Mouse (Mus musculus): ENCODE measurements around the gene Dhrs3.

Dhrs3 gene

GRCm38 (mm10) chr4:144939847-144940411 is 47.3 kb downstream of the Dhrs3 start:
- no peak for DNase-seq (ENCODE audit: low spot score)

- DNase-seq (ENCODE audit: low spot score): no peak
Measured at GRCm38 (mm10) chr4:144940796-144941462, 48.3 kb downstream of the Dhrs3 start.

- no peak for DNase-seq (ENCODE audit: low spot score)
Measured at GRCm38 (mm10) chr4:144942433-144942832, 49.8 kb downstream of the Dhrs3 start.

GRCm38 (mm10) chr4:144943273-144943672 is 50.6 kb downstream of the Dhrs3 start:
- DNase-seq (ENCODE audit: low spot score): no peak

- DNase-seq (ENCODE audit: low spot score): peak; percentile 75
Measured at GRCm38 (mm10) chr4:144947738-144948390, 55.2 kb downstream of the Dhrs3 start.

- peak; percentile 67 for DNase-seq (ENCODE audit: low spot score)
Measured at GRCm38 (mm10) chr4:144949441-144950326, 57.1 kb downstream of the Dhrs3 start.

GRCm38 (mm10) chr4:144950327-144950711 is 57.7 kb downstream of the Dhrs3 start:
- no peak for DNase-seq (ENCODE audit: low spot score)

- no peak for DNase-seq (ENCODE audit: low spot score)
Measured at GRCm38 (mm10) chr4:144950883-144951282, 58.3 kb downstream of the Dhrs3 start.

- DNase-seq (ENCODE audit: low spot score): no peak
Measured at GRCm38 (mm10) chr4:144951859-144952258, 59.2 kb downstream of the Dhrs3 start.

- DNase-seq (ENCODE audit: low spot score): no peak
Measured at GRCm38 (mm10) chr4:144953421-144953820, 60.8 kb downstream of the Dhrs3 start.

GRCm38 (mm10) chr4:144955863-144956262 is 63.2 kb downstream of the Dhrs3 start:
- no peak for DNase-seq (ENCODE audit: low spot score)

- no peak for DNase-seq (ENCODE audit: low spot score)
Measured at GRCm38 (mm10) chr4:144956293-144956692, 63.7 kb downstream of the Dhrs3 start.

GRCm38 (mm10) chr4:144957186-144957585 is 64.6 kb downstream of the Dhrs3 start:
- DNase-seq (ENCODE audit: low spot score): peak; percentile 37

GRCm38 (mm10) chr4:144957721-144958120 is 65.1 kb downstream of the Dhrs3 start:
- DNase-seq (ENCODE audit: low spot score): no peak

GRCm38 (mm10) chr4:144960188-144960904 is 67.7 kb downstream of the Dhrs3 start:
- peak; percentile 73 for DNase-seq (ENCODE audit: low spot score)

GRCm38 (mm10) chr4:144961232-144961631 is 68.6 kb downstream of the Dhrs3 start:
- DNase-seq (ENCODE audit: low spot score): no peak

- no peak for DNase-seq (ENCODE audit: low spot score)
Measured at GRCm38 (mm10) chr4:144961696-144962095, 69.1 kb downstream of the Dhrs3 start.

- no peak for DNase-seq (ENCODE audit: low spot score)
Measured at GRCm38 (mm10) chr4:144965255-144965654, 72.6 kb downstream of the Dhrs3 start.

GRCm38 (mm10) chr4:144968371-144968770 is 75.7 kb downstream of the Dhrs3 start:
- DNase-seq (ENCODE audit: low spot score): no peak

GRCm38 (mm10) chr4:144969030-144969429 is 76.4 kb downstream of the Dhrs3 start:
- DNase-seq (ENCODE audit: low spot score): no peak

GRCm38 (mm10) chr4:144971048-144971447 is 78.4 kb downstream of the Dhrs3 start:
- no peak for DNase-seq (ENCODE audit: low spot score)
